Mouse (Mus musculus): ENCODE measurements at regions not wholly inside any gene's neighbourhood (a gene's known extent, or its start where the extent isn't known, plus 50 kb on each side); places are given as distances from the start of the nearest gene placed in this dataset.

- DNase-seq (ENCODE audit: extremely low read depth, low read depth, low spot score) = no peak
Observed at GRCm38 (mm10) chr2:159343624-159344560, 549.3 kb downstream of the Dhx35 start.

DNA sequence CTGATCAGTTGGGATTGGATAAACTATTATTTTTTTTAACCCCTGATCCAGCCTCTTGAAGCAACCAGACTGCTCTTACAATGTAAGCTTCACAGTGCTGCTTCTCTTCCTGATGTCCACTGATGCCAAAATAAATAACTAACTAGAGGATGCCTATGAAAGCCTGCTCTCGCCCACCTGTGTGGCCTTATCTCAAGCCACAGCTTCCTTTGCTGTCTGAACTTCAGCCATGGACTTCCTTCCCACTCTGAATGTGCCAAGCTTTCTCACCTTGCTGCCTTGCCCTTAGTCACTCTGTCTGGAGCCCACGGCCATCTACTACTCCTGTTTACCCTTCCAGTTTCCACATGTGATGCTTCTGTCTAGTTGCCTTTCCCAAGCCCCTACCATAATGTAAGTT is 559.6 kb downstream of the Dhx35 start:
- DNase-seq (ENCODE audit: extremely low read depth, low read depth, low spot score) = no peak

DNA sequence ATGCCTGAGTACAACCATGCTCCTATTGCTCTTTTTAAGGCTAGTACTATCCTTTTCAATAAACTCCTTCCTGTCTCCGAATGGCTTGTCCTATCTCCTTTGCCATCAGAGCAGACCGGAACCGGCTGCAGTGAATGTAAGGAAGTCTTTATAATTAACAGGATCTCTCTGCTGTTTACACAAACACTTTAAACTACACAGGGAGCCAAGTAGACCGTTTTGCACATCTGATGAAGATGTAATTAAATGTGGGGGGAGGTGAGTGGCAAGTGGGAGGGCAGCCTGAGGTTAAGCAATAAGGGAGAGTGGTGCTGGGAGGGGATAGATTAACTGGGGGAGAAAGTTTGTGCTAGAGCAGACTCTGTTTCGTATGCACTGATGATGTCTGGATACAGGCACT is 561.9 kb downstream of the Dhx35 start:
- no peak for DNase-seq (ENCODE audit: extremely low read depth, low read depth, low spot score)

DNA sequence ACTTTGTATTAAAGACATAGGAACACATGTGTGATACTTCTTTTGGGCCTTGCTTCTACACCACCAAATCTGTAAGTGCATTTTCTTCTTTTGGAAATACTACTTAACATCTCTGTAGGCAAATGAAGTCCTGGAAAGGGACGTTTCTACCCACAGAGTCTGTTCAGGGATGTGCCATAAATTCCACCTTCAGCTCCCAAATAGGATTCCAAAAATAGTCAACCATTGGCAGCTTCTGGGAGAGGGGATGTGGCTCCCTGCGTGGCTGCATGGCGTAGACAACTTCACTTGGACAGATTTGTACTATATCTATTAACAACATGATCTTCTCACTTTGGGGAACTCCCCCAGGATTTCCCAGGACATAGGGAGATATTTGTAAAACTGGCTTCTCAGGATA is 566.8 kb downstream of the Dhx35 start:
- DNase-seq (ENCODE audit: extremely low read depth, low read depth, low spot score) = no peak

- DNase-seq (ENCODE audit: extremely low read depth, low read depth, low spot score) = no peak
Observed at GRCm38 (mm10) chr2:159392865-159393264, 598.3 kb downstream of the Dhx35 start.

DNA sequence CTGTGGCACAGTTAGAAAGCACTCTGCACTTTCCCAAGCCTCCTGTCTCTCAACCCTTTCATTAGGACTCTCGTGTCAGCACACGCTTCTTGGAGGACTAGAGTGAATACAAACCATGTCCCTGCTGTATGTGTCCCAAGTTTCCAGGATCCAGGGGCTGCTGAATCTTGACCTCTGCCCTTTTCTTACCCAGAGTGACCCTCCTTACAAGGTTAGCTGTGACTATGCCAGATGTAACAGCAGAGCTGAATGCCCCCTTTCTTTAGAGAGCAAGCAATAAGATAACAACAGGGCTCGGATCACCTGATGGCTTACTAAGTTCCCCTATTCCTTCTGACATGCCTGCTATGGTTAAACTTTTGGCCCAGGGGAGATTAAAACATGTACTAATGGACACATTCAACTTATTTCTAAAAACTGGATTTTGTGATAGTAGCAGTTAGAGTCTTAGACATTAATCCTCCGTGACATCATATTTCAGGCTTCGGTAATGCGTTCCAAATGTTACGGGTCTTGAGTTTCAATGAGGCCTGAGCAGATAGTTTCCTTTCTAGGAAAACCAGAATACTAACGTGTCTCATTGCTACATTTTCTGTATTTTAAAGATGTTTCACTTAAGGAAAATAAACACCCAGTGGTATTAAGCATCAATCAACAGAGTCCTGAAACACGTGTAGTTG is 607.0 kb downstream of the Dhx35 start:
- DNase-seq (ENCODE audit: extremely low read depth, low read depth, low spot score) = no peak

DNA sequence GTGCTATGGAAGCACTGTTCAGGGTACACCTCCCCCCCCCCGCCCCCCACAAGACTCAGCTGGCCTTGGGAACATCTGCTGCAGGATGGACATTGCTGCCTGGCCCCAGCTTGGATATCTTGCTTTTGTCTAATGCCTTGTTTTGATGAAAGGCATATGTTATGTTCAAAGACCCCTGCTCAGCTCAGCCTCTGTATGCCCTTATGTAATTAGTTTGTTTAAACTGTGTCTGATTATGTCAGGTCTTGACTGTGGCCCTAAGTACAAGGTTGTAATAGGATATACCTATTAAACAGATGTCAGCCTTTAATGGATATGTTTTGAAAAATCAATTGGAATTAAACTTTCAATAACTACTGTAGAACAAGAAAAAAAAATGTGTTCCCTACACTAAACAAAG is 610.3 kb downstream of the Dhx35 start:
- DNase-seq (ENCODE audit: extremely low read depth, low read depth, low spot score) = no peak

GRCm38 (mm10) chr2:159414599-159414998 is 620.0 kb downstream of the Dhx35 start:
- no peak for DNase-seq (ENCODE audit: extremely low read depth, low read depth, low spot score)

DNA sequence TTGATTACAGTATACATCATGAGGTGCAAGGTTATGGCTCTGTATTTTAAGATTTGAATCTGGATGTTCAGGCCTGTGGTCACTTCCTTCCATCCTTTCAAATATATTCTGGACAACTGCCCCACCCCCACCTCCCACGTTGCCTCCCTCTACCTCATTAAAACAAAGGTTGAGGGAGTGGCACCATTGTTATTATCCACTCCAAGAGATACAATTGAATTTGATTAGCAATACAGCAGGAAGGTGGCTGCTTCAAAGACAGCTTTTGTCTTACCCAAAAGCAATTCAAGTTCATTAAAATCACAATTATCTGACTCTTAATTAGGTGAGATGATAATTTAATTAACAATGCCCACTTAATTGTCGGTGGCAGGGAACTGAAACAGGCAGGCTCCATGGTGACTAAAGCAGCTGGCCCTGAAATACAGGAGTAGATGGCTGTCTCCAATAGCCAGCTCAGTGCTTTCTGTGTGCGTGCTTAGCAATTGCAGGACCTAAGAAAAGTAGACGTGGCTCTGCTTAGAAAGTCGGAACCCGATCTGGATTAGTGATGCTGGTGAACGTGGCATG is 623.8 kb downstream of the Dhx35 start:
- DNase-seq (ENCODE audit: extremely low read depth, low read depth, low spot score) = no peak

DNA sequence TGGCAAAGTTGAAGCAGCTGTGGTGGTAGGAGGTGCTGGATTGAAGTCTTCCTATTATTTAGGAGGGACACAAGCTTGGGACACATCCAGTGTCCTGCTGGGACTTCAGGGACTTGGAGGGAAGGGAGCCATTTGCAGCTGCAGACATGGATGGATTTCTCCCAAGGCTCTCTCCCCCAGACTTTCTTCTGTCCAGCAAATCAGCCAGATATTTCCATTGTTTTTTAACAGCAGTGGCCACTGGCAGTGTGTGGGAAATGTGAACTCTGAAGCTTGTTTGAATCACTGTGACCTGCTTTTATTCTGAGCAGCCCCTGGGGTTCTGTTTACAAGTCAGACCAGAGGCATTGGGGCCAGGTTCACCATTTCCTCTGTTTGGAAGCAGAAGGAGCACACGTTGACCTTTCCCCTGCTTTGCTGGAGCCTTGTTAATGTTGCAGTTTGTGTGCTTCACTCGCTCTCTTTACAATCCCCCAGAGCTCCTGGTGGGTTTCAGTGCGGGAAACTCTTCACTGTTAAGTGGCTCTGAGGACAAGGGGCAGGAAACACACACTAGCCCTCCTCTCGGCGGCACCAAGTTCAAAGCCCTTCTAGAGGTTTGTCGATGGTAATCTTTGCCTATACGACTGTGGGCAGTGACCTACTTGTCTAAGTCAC is 627.8 kb downstream of the Dhx35 start:
- DNase-seq (ENCODE audit: extremely low read depth, low read depth, low spot score) = no peak

DNA sequence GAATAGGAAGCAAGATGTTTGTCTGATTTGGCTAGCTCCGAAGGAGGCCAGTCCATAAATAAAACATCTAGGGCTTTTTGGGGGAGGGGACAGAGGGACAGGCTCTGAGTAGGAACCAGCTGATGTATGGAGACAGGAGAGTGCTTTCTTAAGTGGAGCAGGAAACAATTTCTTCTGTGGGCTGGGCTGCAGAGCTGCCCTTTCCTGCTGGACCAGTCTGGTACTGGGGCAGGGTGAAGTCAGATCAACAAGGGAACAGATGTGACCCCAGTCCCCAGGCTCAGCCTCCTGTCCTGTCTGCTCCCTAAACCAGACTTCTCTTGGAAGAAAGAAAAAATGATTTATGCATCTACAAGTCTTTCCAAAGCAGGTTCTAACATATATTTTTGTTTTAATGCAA is 633.6 kb downstream of the Dhx35 start:
- DNase-seq (ENCODE audit: extremely low read depth, low read depth, low spot score) = no peak

DNA sequence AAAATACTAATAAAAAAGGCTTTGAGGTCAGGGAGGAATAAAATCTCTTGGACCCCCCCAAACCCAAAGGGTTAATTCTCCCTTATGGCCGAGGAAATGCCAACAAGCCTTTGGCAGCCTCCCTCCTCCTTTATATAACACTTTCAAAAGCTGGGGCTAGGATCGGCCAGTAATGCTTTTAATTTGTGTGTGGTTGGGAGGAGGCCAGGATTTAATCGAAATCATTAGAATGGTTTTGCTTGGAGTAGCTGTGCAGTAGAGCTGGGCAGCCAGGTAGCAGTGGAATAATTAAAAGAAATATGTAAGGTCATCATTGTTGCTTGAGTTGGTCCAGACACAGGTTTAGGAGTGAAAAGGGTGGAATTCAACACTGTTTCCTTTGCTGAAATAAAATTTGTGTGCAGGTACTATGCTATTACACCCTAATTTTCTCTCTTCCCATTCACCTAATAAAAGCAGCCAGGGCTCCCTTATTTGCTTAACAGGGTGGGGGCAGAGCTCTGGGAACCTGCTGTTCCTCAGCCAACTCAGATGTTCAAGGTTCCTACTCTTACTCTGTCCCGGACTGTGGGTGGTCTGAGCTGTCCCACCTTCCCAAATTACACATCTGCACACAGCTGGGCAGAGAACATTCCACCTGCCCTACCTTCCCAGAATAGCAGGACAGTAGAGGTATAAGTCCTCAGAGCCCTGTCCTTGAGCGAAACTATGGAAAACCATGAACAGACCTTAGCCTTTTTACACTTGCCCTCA is 636.1 kb downstream of the Dhx35 start:
- no peak for DNase-seq (ENCODE audit: extremely low read depth, low read depth, low spot score)

DNA sequence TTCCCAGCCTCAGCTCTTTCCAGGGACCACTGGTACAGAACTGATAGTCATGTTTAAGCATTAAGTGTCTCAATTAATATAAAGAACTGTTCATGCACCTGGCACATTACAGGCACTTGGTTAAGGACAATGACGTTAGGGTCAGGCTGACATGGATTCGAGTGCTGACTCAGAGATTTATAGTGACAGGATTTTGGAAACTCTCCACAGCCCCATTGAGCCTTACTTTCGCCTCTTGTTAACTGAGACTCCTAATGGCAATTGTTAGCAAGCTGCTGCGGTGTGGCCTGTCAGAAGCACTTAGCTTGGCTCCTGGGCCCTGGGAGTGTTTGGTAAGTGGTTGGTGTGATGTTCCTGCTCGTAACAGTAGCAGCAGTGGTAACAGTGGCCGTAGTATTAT is 644.4 kb downstream of the Dhx35 start:
- DNase-seq (ENCODE audit: extremely low read depth, low read depth, low spot score) = no peak

DNA sequence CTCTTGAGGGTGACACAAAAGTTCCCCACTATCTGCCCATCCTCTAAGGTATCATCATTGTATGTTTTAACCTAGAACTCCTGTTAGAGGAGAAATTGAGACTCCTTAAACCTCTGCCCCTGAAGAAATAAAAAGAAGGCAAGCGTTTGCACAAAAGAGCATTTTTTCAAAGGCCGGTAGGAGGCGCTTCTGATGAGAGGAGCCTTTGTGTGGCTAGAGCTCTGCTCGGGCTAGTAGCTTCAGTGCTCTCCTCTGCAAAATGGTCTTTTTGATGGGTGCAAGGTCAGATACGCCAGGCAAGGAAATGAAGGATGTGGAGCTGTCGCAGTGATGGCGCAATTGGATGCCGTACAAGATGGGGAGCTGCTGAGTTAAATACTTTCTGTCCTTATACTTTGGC is 649.0 kb downstream of the Dhx35 start:
- no peak for DNase-seq (ENCODE audit: extremely low read depth, low read depth, low spot score)

GRCm38 (mm10) chr2:159446434-159446833 is 651.8 kb downstream of the Dhx35 start:
- DNase-seq (ENCODE audit: extremely low read depth, low read depth, low spot score) = no peak

DNA sequence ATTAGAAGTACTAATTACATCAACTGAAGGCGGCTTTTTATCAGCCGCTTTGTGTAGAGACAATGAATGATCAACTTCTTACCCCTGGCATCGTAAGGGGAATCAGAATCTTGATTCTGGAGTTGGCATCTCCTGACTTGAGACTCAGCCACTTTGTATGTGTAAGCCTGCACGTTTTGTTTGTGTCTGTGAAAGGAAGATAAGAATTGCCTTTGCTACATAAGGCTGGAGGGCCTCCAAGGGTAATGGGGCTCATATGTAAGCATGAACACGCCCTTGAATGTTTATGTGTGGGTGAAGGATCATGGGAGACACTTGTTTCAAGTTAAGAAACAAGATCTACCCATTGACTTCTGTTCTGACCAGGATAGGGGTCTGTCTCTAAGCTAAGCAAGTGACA is 652.3 kb downstream of the Dhx35 start:
- DNase-seq (ENCODE audit: extremely low read depth, low read depth, low spot score) = no peak

GRCm38 (mm10) chr2:159448976-159449375 is 654.4 kb downstream of the Dhx35 start:
- no peak for DNase-seq (ENCODE audit: extremely low read depth, low read depth, low spot score)

- DNase-seq (ENCODE audit: extremely low read depth, low read depth, low spot score) = no peak
Observed at GRCm38 (mm10) chr2:159451439-159451838, 656.8 kb downstream of the Dhx35 start.

GRCm38 (mm10) chr2:159481399-159482080 is 686.9 kb downstream of the Dhx35 start:
- DNase-seq (ENCODE audit: extremely low read depth, low read depth, low spot score) = no peak

DNA sequence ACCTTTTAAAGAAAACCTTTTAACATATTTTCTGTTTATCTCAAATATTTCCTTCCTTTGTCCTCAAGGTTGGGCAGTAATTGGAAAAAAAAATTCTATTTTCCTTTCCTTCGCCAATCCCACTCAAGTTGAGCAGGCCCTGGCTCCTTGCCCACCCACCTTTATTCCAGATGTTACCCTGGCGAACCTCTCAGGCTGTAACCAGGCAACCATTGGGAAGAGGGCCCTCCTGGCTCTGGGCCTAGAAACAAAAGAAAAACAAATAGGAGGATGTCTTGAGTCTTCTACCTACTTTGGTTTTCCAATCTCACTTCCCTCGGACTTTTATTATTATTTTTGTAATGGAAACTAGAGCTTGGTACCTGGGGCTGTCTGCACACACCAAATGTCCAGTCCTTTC is 696.5 kb downstream of the Dhx35 start:
- no peak for DNase-seq (ENCODE audit: extremely low read depth, low read depth, low spot score)
